Mouse (Mus musculus) forebrain, postnatal 0 days (tissue): Measurements from ENCODE around the gene Ppara. TPM values are rescaled to one million over a fixed set of nuclear protein-coding genes. Genes with fewer than 3 reads are reported as not detected.
A peak's percentile ranks its signal among the peaks of the same experiment; 100 is the strongest.

Experiments used
- ATAC-seq: fragments of 200-750 bp; cut with Nextera tagmentation; 2 replicates; pipeline ENCODE4 v1.8.0; 2017; ENCODE audit warnings: mild to moderate bottlenecking, moderate library complexity
- DNase-seq: peaks from one replicate; pipeline ENCODE4 v3.0.0-alpha.2; 2015
- H3K27ac ChIP-seq: fragments of 300-500 bp; sonication (generic); 2 replicates; pipeline ENCODE4 v1.5.1; 2014; ENCODE audit warnings: low read depth, mild to moderate bottlenecking, antibody characterized with exemption, low read length, moderate library complexity, mixed read lengths
- H3K27me3 ChIP-seq: fragments of 300-500 bp; sonication (generic); 2 replicates; pipeline ENCODE4 v1.6.1; 2014; ENCODE audit warnings: mild to moderate bottlenecking, low read length, mixed read lengths; ENCODE audit not compliant: insufficient read depth
- H3K36me3 ChIP-seq: fragments of 300-500 bp; sonication (generic); 2 replicates; pipeline ENCODE4 v1.6.1; 2014; ENCODE audit warnings: mild to moderate bottlenecking, moderate library complexity; ENCODE audit not compliant: insufficient read depth
- H3K4me1 ChIP-seq: fragments of 300-500 bp; sonication (generic); 2 replicates; pipeline ENCODE4 v1.6.1; 2014; ENCODE audit warnings: antibody characterized with exemption; ENCODE audit not compliant: insufficient read depth
- H3K4me2 ChIP-seq: fragments of 300-500 bp; sonication (generic); 2 replicates; pipeline ENCODE4 v1.6.1; 2014; ENCODE audit warnings: low read depth, mild to moderate bottlenecking, moderate library complexity
- H3K4me3 ChIP-seq: fragments of 300-500 bp; sonication (generic); 2 replicates; pipeline ENCODE4 v1.5.1; 2014; ENCODE audit warnings: low read depth, low read length, mixed read lengths
- H3K9ac ChIP-seq: fragments of 300-500 bp; sonication (generic); 2 replicates; pipeline ENCODE4 v1.6.1; 2014; ENCODE audit warnings: mild to moderate bottlenecking
- H3K9me3 ChIP-seq: fragments of 300-500 bp; sonication (generic); 2 replicates; pipeline ENCODE4 v1.6.1; 2016; ENCODE audit warnings: low read length
- CTCF ChIP-seq: sonication (generic); IDR thresholded peaks from 2 replicates; pipeline ENCODE4 v1.5.1; 2016; ENCODE audit warnings: antibody characterized with exemption, control low read depth, low read depth
- WGBS: fragments of 180-500 bp; shearing (Covaris S2); extraction: QIAGEN DNeasy Blood & Tissue Kit; methylation state at CpG from one replicate; pipeline ENCODE4 v1.1.7; 2014; 5-methylcytosine and 5-hydroxymethylcytosine counted together
- polyA plus RNA-seq: library from polyadenylated mRNA; unstranded; fragments of >200 nt; fragmentation: Nextera tagmentation; extraction: Ambion mirVana; gene quantifications from 2 replicates; pipeline ENCODE4 v1.2.1, GENCODE M21; 2015
- total RNA-seq: library from RNA; depleted of rRNA; stranded (reverse); fragments of >200 nt; gene quantifications from 2 replicates; pipeline ENCODE4 v1.2.3, GENCODE M21; 2014

Gene Ppara
- total and polyA plus RNA-seq, 2 experiments from 2014 or later, result 1.7 to 2.0 TPM

DNA sequence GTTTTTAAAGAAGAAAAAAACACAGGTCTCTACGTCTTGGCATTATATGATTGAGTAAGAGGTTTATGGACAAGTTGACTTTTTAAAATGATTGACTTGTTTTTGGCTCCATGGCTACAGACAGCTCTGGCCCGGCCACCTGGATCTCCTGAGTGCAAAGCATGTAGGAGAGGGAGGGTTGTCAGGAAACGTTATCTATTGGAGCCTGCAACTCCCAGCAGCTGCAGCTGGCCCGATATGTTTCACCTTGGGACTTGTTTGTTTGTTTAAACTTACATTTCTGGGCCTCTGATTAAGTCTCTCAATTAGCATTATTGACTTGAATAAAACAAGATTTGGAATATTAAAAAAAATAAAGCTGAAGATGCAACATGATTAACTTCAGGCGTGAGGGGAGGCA is 91.9 kb downstream of the Ppara start:
- Histone ChIP-seq H3K4me2 (no peak overlapping the region), H3K27ac (no peak overlapping the region), H3K27me3 (no peaks in the 10 kb centered on the region), H3K9ac (no peak overlapping the region), H3K9me3 (no peaks in the 10 kb centered on the region), H3K4me3 (no peak overlapping the region), H3K36me3 (no peaks in the 10 kb centered on the region), H3K4me1 (0 out of 2 replicates have a peak, but pooled peaks cover 3% of the 10 kb centered on the region)
- no peak for TF ChIP-seq CTCF
- ATAC-seq (no peak), DNase-seq (no peak)
- 80% methylated on average over 5 of the region's 5 CpGs for WGBS

DNA sequence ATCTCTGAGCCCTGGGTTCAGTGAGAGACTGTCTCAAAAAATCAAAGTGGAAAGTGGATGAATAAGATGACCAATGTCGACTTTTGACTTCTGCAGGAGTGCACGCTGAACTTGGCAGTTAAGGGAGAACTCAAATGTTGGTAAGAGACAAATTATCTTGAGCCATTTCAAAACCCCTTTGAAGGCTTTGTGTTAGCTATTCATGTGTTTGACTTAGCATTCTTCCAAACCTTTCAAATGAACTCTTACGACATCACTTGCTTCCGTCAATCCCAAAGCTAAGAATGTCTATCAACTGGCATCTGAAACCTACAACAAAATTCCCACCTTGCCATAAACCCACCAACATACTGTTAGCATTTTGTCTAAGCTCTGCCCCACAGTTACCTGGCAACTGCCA is 93.3 kb downstream of the Ppara start:
- Histone ChIP-seq H3K36me3 (no peaks in the 10 kb centered on the region), H3K27ac (no peak overlapping the region), H3K4me2 (no peak overlapping the region), H3K27me3 (no peaks in the 10 kb centered on the region), H3K4me1 (peaks cover 9% of the 10 kb centered on the region; the same call in 1 of the 2 replicates), H3K9ac (no peak overlapping the region), H3K9me3 (no peaks in the 10 kb centered on the region), H3K4me3 (no peak overlapping the region)
- no peak for DNase-seq
- ATAC-seq, result no peak
- WGBS, result 86% methylated on average over 4 of the region's 4 CpGs
- TF ChIP-seq CTCF, result no peak

DNA sequence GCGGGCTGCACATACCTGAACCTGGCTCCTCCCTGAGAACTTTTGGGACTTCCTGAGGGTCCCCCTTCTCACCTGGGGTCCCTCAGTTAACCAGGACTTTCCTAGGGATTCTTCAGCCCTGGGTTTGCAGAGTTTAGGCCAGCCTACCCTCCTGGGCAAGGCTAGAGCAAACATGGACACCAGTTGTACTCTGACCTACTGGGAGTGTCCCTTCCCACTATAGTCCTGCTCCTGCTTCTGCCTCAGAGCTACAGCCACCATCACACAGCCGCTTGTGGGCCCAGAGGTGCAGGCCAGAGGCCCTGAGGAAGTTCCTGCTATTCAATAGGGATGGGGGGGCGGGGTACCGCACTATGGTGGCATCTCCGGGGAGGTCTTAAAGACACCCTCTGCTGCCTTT is 94.7 kb downstream of the Ppara start:
- Histone ChIP-seq H3K4me1 (peaks cover 9% of the 10 kb centered on the region; the same call in 1 of the 2 replicates), H3K27me3 (no peaks in the 10 kb centered on the region), H3K9me3 (no peaks in the 10 kb centered on the region), H3K4me2 (no peak overlapping the region), H3K9ac (no peak overlapping the region), H3K36me3 (no peaks in the 10 kb centered on the region), H3K27ac (no peak overlapping the region), H3K4me3 (no peak overlapping the region)
- no peak for DNase-seq
- WGBS, result 73% methylated on average over 5 of the region's 5 CpGs
- TF ChIP-seq CTCF, result no peak
- no peak for ATAC-seq

DNA sequence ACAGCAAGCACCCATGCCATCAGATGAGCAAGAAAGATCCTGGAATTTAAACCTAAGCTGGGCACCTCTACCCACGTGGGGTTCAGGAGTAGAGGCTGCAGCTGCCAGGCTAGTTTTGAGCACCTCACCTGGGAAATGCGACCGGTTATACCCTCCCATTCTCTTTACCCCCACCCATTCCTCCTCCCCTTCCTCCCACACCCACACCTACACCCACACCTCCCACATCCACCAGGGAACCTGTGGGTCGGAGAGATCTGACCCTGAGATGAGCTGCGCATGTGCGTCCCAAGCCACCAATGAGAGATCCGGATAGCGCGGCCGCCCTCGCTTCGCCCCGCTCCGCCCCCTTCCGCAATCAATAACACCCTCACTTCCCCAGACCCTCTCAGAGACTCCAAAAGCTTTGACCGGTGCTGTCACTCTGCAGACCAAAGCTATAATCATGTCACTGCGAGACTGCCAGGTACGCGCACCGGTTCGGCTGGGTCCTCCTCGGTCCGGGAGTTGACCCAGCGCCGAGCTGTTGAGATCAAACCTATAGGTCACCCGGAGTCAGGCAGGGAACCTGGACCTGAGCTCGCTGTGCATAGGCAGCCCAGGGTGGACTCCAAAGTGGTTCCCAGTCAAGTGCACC is 97.3 kb downstream of the Ppara start, which contains the start of gene Ttc38:
Ttc38 (plus strand) TSS at position 353 of the 637 bp plus-strand sequence.
- DNase-seq (peak; percentile 75), ATAC-seq (peak; percentile 97)
- H3K4me2 ChIP-seq, result peak within 1 kb of the TSS; percentile 88
- H3K27ac ChIP-seq, result no peak within 1 kb of the TSS
- H3K36me3 ChIP-seq, result no peaks in the 10 kb centered on the region
- TF ChIP-seq CTCF, result no peak
- WGBS, result 2% methylated on average over 27 of the region's 27 CpGs
- H3K9ac ChIP-seq, result peak within 1 kb of the TSS; percentile 57
- no peaks in the 10 kb centered on the region for H3K9me3 ChIP-seq
- H3K4me1 ChIP-seq, result peaks cover 9% of the 10 kb centered on the region; the same call in 1 of the 2 replicates
- H3K27me3 ChIP-seq, result no peaks in the 10 kb centered on the region
- H3K4me3 ChIP-seq, result peak within 1 kb of the TSS; percentile 47

DNA sequence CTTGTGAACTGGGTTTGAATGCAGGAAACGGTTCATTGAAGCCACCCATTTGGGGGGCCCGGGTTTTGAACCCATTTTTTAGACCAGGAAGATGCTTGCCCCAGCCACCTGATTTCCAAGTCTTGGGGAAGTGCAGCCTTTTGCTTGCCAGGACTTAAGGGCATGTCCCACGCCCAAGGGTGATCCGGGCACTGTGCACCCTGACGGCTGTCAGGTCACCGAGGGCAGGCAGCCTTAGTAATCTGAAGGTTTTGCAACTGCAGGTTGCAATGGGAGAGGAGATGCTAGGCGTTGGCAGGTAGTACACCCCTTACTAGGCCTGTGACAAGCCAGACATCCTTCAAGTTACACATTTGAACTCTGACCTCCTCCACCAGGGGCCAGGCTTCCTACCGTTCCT is 97.8 kb downstream of the Ppara start:
- no peak for ATAC-seq
- no peak for DNase-seq
- WGBS, result 56% methylated on average over 8 of the region's 8 CpGs
- Histone ChIP-seq H3K36me3 (no peaks in the 10 kb centered on the region), H3K27ac (no peak overlapping the region), H3K4me2 (peak overlapping the region; percentile 88), H3K4me3 (peak overlapping the region; percentile 47), H3K9me3 (no peaks in the 10 kb centered on the region), H3K4me1 (peaks cover 9% of the 10 kb centered on the region; the same call in 1 of the 2 replicates), H3K9ac (peak overlapping the region; percentile 57), H3K27me3 (no peaks in the 10 kb centered on the region)
- TF ChIP-seq CTCF, result no peak

DNA sequence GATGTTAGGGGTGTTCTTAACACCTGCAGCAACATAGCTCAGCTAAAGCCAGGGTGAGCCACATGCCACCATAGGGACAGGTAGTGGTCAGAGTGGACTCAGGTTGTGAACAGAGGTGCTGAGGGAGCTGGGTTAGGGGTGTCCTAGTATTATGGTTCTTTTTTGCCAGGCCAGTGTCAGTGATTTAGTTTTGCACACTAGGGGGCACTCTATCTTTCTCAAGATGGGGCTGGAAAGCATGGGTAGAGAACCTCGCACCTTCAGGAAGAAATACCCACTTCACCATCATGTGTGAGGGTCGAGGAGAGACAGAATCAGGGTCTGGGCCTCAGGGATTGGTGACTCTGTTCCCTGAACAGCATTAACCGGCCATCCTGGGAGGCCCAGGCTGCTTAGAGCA is 100.6 kb downstream of the Ppara start:
- H3K4me1 ChIP-seq, result peaks cover 9% of the 10 kb centered on the region; the same call in 1 of the 2 replicates
- 65% methylated on average over 3 of the region's 3 CpGs for WGBS
- H3K27me3 ChIP-seq, result no peaks in the 10 kb centered on the region
- DNase-seq, result no peak
- peak; percentile 29; the same call in 1 of the 2 replicates for TF ChIP-seq CTCF
- no peak overlapping the region for H3K9ac ChIP-seq
- no peaks in the 10 kb centered on the region for H3K36me3 ChIP-seq
- ATAC-seq, result no peak
- H3K4me2 ChIP-seq, result no peak overlapping the region
- H3K9me3 ChIP-seq, result no peaks in the 10 kb centered on the region
- no peak overlapping the region for H3K27ac ChIP-seq
- no peak overlapping the region for H3K4me3 ChIP-seq

DNA sequence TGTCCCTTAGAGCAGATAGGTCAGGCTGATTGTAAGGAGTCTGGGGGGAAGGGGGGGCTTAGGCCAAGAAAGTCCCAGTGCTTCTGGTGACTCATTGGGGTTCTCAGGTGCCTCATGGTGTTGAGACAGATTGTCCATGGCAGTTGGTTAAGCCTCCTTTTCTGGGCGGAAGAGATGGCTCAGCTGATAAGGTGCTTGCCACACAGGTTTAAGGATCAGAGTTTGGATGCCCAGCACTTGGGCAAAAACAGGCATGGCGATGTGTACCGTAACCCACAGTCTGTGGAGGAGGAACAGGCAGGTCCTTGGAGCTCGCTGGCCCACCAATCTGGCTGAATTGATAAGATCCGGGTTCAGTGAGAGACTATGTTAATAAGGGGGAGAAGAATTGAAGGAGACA is 102.1 kb downstream of the Ppara start:
- 93% methylated on average over 5 of the region's 5 CpGs for WGBS

More for the DNA sequence above, 102.1 kb downstream of the Ppara start:
- no peak for TF ChIP-seq CTCF
- H3K9me3 ChIP-seq, result no peaks in the 10 kb centered on the region
- no peak overlapping the region for H3K27ac ChIP-seq
- no peak overlapping the region for H3K9ac ChIP-seq
- H3K36me3 ChIP-seq, result no peaks in the 10 kb centered on the region
- no peak overlapping the region for H3K4me3 ChIP-seq
- peaks cover 4% of the 10 kb centered on the region; the same call in 1 of the 2 replicates for H3K4me1 ChIP-seq
- H3K4me2 ChIP-seq, result no peak overlapping the region
- ATAC-seq, result no peak
- no peaks in the 10 kb centered on the region for H3K27me3 ChIP-seq
- no peak for DNase-seq
